Mouse (Mus musculus): Measurements from ENCODE around the gene Elmo1.

DNA sequence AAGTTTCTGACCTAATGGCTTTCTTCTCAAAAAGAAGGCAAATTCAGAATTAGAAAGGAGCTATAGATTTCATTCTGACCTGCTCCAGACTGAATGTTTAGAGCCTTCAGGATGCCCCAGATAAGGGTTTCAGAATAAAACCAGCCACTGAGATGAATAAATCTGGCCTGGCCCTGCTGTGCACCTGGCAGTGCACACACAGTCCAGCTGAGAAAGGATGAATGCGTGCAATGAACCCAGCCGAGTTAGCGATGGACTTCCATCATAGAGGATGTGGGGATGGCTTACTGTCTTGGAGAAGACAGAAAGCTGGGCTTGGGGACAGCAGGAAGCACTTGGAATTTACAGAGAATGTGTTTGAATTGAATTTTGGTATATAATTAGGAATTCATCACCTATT lies 413.0 kb downstream of the Elmo1 start:
- no peak for TF ChIP-seq MAX (IDR thresholded peaks at IDR 0.05; ENCODE audit: low read depth)
- TF ChIP-seq POLR2AphosphoS2 (IDR thresholded peaks at IDR 0.05; ENCODE audit: insufficient read length, low read depth), result no peak
- no peak for TF ChIP-seq MYOG (IDR thresholded peaks at IDR 0.05; ENCODE audit: control insufficient read depth in 1 of 3, insufficient read depth in 1 of 3, insufficient read length in 2 of 3, low read depth in 2 of 3)
- no peak for TF ChIP-seq POLR2A (IDR thresholded peaks at IDR 0.05; ENCODE audit: insufficient read length, low read depth)
- no peak for TF ChIP-seq MYOD1 (IDR thresholded peaks at IDR 0.05; ENCODE audit: control insufficient read depth in 1 of 3, insufficient read length in 2 of 3, low read depth in 2 of 3)
- no peak for TF ChIP-seq SRF (IDR thresholded peaks at IDR 0.05; ENCODE audit: control insufficient read depth, insufficient read length, low read depth)
- TF ChIP-seq TCF3 (IDR thresholded peaks at IDR 0.05; ENCODE audit: insufficient read length, low read depth), result no peak
- no peak for TF ChIP-seq CEBPB (IDR thresholded peaks at IDR 0.05; ENCODE audit: insufficient read depth, poor library complexity, severe bottlenecking)
